Mouse (Mus musculus) CD4-positive, CD25-positive, alpha-beta regulatory T cell, adult 4 months (primary cell): ENCODE results near the gene Cd8b1. TPM values are rescaled to one million over a fixed set of nuclear protein-coding genes. Genes with fewer than 3 reads are reported as not detected.
"Not testable (repeated sequence)": the region's sequence is repeated elsewhere in the genome, so short reads cannot be mapped to it uniquely, and the experiment has no call there.

ENCODE experiments used
- ATAC-seq: one replicate; pipeline ENCODE4 v1.8.0; 2017
- polyA plus RNA-seq, 2 experiments: library from polyadenylated mRNA; unstranded; fragments of 100-300 nt; shearing (Covaris generic); gene quantifications; one replicate each; pipeline ENCODE4 v1.2.1; 2017

Cd8b1 gene
- 10 to 100 TPM; 18.6 to 19.3 TPM for polyA plus RNA-seq

DNA sequence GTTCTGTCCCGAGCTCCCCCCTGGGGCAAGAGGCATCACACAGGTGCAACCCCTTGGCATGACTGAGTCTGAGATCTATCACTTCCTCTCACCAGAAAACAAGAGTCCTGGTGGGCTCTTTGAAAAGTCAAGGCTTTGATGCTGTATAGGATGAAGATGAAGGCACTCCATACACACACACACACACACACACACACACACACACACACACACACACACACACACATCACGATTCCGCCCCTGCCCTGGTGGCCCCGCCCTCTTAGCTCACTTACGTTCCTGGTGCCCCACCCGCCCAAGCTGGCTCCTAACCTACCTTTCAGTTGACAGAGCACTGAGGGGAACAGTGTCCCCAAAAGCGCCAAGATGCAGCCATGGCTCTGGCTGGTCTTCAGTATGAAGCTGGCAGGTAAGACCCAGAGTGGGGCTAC, at the start of gene Cd8b1:
TSS of gene Cd8b1 (plus strand) at position 298 of the 431 bp plus-strand sequence.
- peak; percentile 74 for ATAC-seq

DNA sequence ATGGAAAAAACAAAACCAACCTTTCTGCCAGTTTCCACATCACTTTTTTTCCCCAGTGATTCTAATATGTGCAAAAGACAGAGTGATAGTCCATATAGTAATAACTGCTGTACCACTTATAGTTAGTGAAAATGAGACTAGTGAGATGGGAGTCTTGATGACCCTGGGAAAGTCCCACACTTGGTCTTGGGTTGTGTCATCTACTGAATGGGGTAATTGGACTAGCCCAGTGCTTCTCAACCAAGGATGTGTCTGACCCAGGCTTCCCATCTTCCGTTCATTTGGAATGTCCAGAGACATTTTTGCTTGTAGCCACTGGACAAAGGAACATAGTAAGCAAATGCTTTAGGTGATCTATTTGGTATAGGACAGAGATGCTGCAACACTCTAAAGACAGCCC, 48.9 kb upstream of the Cd8b1 start:
- ATAC-seq, result no peak

DNA sequence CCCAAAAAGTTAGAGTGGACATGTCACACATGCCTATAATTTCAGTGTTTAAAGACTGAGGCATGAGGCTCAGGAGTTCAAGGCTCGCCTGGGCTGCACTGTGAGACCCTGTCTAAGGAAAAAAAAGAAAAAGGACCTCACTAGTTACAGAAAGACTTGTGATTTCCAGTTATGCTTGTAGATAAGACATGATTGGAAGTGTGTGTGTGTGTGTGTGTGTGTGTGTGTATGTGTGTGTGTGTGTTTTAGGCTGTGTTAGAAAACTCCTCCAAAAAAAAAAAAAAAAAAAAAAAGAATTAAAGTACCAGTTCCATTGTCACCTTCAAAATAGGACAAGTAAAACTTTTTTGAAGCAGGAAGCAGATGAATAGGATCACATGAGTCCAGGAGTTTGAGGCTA, 48.0 kb upstream of the Cd8b1 start:
- no peak for ATAC-seq

DNA sequence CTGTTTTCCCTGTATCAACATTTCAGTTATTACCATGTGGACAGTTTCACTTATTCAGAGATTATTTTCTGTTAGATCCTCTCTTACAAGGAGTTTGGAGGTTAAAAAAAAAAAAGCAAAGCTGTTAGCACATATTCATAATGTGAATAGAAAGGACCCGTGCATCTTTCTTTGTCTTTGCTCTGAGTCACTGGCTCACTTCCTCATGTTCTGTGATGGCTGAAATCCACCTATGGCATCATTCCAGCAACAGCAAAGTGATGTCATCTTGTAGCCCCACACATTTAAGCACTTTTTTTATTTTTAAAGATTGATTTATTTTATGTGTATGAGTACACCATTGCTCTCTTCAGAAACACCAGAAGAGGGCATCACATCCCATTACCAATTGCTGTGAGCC, 43.2 kb upstream of the Cd8b1 start:
- no peak for ATAC-seq

DNA sequence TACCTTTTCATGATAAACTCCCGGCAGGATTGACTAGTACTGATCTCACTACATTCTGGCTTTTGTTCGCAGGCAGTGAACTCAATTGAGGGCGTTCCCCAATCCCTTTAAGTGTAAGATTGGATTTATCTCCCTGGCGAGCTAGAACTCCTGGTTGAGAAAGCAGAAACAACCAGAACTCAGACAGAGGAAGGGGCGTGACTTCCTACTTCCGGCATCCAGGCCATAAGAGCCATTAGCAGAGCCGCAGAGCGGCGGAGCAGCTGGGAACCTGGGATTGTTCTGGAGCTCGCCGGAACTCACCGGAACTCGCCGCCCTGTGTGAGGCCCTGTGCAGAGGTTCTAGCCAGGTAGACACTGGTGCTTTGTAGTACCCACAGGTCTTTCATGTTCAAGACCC, 29.1 kb upstream of the Cd8b1 start:
- no peak for ATAC-seq

DNA sequence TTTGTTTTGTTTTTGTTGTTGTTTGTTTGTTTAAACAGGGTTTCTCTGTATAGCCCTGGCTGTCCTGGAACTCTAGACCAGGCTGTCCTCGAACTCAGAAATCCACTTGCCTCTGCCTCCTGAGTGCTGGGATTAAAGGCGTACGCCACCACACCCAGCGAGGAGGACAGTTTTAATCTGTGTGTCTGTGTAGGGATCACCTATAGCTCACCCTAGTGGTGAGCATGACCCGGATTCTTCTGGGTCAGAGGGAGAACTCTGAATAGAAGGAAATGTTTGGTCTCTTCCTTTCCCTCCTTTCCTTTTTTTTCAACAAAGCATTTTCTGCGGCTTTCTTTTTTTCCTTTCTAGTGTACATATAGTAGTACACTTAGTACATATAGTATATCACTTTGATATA, 27.3 kb upstream of the Cd8b1 start:
- ATAC-seq, result no peak

DNA sequence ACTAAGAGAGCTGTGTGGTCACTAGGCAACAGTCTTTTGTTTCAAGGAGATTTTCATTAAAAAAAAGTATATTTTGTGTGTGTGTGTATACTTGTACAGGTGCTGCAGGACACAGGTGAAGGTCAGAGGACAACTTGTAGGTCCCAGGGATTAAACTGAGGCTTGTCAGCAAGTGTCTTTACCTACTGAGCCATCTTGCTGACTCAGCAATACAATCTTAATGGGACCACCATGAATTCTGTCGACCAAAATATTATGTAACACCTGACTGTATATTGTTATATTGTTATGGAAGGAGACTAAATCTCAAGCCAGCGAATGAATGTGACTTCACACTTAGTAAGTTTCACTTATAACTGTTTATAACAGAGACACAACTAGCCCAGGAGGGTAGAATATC, 24.5 kb upstream of the Cd8b1 start:
- ATAC-seq, result no peak

DNA sequence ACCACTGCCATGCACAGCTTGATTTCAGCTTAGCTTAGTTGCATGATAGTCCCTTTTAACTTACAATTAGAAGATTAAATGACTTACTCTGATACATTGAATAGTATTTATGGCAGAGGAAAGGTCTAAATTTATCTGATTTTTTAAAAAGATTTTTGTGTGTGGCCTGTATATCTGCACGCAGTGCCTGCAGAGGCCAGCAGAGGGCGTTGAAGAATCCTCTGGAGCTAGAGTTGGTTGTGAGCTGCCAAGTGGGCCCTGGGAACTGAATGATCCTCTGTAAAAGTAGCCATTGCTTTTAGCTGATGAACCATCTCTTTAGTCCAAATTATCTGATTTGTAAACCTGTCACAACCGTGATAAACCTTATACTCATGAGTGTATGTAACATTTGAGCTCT, 23.8 kb upstream of the Cd8b1 start:
- ATAC-seq, result peak; percentile 68

DNA sequence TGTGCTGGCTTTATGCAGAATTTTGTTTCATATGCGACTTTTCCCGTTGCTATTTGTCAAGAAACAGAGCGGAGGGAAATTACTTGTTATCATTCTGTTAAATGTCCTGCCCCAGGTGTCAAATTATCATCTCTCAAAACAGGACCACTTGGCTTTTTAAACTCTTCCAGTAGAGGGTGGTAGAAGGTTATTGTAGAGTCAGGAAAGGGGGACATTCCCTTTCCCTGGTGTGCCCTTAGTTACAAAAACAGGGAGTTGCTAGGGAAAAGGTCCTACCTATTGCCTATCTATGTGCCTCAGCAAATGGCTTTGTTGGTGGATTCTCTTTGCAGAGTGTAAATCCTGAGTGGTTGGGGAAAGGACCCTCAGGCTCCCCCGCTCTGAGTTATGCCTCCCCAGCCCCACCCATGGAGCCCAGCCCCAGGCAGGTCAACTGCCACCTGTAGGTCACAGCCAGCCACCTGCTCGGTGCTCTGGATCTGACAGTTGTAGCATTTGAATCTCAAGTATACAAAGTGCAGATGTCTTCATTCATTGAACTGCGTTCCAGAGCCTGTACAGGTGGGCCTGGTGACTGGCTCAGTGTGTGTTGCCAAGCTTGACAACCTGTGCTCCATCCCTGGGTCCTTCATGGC, 20.4 kb upstream of the Cd8b1 start:
- ATAC-seq, result no peak

DNA sequence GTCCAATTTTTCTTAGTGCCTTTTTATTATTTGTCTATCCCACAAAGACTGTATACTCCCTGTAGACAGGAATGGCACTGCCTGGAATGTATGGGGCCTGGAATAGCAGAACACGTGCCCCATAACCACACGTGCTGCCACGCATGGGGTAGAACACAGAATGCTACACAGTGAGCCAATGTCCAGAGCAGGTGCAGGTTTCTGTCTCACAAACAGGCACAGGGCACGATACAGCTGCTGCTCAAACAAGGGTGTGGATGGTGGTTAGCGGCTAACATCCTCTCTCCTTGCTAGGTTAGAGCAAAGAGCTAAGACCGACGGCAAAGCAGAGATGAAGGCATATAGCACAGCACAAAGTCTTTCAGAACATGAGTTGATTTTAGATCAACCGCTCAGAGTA, 15.1 kb upstream of the Cd8b1 start:
- ATAC-seq, result no peak

DNA sequence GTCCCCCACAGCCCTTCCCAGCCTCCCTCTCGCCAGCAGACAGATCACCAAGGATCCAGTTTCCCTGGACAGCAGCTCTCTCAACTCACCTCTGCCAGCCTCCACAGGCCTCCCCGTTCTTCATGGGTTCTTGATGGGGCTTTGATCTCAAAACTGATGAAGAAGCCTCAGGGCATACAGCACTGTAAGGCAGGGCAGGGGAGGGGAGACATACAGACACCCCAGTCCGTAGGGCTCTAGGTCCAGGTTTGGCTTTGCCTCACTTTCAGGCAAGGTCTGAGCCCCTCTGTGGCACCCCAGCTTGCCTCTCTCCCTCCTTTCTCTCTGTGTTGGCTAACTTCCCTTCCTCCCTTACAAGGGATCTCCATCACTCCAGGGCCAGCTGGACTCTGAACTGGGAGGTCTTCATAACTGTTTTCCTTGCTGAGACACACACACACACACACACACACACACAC, 733 bp upstream of the Cd8b1 start, which contains the start of gene Smyd1:
TSS of gene Smyd1 (minus strand) at position 408 of the 458 bp plus-strand sequence.
- no peak for ATAC-seq

DNA sequence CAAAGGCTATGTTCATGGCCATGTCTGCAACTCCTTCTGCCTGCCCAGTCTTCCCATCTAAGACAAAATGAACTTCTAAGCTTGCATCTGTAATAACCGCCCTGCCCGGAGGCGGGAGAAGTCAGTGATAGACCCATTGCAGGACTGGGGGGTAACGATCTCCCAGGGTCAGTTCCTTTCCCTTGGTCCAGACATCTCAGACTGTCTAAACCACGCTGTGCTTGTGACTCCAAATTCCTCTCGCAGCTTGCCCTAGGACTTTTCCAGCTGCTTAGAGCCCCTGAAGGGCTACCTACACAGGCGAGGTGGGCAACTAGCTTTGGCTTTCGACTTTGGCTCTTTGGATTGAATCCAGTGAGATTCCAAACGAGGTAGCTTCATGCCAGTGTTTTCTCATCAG, 2.2 kb downstream of the Cd8b1 start:
- ATAC-seq, result no peak

DNA sequence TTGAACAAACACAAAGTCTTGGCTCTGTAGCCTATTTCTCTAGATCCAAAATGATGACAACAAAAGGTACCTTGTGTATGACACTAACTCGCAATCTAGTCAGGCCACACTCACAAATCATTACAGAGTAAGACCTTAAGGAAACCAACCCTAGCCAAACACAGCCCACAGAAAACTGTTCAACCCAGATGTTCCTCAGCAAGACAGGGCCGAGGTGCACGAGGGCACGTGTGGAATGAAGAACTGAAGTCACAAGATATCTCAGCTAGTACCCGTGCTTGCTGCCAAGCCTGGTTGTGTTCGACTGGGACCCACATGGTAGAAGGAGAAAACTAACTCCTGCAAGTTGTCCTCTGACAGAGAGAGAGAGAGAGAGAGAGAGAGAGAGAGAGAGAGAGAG, 7.3 kb downstream of the Cd8b1 start:
- ATAC-seq, result no peak

DNA sequence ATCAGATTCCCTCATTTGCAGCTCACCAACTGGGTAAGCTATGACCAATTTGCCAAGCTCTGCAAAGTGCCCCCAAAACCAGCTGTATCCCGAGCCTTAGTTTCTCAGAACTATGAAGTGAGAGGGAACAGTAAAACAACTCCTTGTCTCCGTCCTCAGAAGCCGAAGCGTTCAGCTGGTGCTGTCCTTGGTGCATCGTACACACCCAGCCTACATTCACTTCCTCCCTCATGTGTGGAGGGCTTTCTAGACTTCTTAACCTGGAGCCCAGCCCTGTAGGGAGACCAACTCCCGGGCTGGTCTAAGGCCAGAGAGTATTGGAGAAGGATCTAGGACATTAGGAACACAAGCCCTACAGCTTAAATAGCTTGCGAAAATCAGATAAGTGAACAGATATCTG, 7.9 kb downstream of the Cd8b1 start:
- no peak for ATAC-seq

DNA sequence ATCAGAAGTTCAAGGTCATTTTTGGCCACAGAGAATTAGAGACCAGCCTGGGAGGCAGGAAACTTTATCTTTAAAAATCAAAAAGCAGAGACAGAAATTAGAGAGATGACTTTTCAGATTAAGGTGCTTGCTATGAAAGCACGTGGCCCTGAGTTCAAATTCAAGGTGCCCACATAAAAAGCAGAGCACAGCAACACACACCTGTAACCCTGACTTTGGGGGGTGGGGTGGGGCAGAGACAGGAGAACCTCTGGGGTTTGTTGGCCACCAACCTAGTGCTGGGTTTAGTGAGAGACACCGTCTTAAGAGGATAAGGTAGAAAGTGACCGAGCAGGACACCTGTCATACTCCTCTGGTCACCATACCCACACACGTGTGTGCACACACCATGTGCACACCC, 8.9 kb downstream of the Cd8b1 start:
- not testable (repeated sequence) for ATAC-seq

DNA sequence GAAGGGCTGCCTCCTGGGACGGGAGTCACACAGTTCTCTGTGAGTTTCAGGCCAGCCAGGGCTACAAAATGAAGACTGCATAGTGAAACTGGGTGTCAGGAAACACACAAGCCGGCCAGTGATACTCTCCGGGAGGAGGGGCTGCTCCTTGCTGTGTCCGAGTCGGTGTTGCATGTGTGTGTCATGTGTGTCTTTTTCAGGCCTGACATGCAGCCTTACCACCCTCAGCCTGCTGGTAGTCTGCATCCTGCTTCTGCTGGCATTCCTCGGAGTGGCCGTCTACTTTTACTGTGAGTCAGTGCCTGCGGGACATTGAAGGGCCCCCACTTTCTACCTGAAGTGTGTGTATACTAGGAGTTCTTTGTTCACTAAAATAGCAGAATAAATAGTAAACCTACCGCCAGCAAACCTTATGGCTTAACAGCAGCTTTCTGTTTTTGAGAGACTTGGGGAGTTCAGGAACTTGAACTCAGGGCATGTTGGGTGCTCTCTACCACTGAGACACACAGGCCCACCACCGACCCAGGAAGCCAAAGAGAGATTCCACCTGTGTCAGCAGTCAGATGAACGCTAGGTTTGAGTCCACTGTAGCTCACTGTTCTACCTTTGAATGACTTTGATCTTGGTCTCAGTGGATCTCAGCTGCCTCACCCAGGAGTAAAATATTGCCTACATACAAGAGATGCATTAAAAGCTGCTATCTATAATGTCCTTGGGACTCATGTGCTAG, 9.8 kb downstream of the Cd8b1 start:
- ATAC-seq, result no peak

DNA sequence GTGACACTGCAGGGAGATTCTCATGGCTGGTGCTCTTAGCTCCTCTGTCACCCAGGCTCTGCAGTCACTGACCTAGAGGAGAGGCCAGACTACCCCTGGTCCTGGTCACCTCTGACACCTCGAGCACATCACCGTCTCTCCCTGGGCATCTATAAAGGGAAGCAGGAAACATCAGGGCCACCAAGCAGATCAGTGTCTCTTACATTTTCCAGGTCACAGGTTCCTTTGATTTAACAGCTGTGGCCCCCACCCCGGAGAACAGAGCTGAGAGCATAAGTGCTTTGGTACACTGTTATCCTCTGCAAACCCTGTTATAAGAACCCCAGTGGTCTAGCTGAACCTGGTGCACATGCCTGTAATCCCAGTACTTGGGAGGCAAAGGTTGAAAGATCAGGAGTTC, 10.4 kb downstream of the Cd8b1 start:
- ATAC-seq, result no peak

DNA sequence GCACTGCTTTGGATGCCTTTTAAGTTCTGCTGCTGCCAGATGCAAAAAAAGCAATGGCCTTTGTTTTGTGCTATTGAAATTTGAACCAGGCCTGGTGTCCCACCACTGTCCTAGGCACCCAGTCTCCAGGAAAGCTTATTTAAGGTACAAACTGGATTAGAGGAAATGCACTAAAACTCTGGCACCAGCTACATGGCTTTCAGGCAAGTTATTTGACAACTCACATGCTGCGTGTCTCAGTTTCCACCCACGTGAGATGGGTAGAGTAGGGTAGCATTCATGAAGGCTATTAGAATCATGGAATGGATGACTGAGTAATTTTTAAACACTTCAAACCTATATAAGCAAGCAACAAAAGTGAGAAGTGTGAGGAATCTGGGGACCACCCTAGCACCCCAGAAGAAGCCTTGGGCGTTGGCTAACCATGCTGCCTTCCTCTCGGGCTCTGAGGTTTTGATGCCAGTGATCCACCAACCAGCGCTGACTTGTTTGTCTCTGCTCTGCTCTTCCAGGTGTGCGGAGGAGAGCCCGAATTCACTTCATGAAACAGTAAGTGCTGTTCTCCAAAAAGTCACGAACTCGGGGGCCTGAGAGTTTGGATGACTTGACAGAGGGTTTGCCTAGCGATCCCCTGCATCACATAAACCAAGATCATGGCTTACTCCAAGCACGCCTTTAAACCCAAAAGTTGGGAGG, 11.1 kb downstream of the Cd8b1 start:
- ATAC-seq, result no peak

DNA sequence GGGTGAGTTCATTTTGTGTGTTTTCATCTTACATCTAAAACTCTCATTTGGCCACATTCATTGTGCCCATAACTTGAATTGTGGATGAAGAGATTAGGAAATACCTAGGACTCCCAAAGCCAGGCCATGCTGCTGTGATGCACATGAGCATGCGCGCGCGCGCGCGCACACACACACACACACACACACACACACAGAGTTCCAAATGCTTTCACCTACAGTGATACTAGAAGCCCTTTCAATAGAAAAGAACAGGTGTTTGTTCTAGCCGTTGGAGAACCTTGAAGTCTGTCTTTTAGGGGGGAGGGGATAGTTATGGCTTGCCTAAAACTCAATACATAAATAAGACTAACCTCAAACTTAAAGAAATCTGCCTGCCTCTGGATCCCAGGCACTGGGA, 15.1 kb downstream of the Cd8b1 start:
- no peak for ATAC-seq

DNA sequence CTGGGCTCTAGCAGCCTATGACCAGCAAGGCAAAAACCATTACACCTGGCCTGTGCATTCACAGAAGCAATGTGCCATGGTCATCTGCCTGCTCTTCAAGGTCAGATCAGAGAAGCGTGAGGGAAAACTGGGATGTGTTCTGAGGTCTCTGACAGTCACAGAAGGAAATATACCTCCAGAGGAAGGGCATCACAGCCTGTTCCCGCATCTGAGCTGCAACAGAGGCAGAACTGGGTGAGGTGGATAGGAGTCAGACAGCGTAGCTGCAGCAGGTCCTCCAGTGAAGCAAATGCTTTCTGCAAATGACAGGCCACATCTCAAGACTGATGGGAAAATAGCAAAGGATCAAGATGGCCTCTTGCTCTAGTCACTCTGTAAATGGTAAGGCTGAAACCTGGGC, 16.4 kb downstream of the Cd8b1 start:
- no peak for ATAC-seq

DNA sequence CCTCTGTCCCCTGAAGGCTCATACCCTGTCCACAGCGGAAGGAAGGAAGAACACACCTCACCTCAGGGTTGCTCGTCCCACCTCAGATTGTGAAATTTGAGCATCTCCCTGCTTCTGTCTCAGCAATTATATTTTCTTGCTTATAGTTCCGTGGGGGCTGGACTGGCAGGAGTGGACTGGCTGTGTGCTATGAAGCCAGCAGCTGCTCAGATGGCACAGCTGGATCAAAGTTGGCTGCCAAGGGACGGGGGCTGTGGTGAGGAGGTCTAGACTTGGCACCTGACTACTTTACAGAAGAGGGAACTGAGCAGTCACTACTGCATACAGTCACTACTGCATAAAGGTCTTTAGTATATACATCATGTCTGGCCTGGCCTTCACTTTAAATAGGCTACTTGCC, 16.8 kb downstream of the Cd8b1 start:
- ATAC-seq, result no peak

DNA sequence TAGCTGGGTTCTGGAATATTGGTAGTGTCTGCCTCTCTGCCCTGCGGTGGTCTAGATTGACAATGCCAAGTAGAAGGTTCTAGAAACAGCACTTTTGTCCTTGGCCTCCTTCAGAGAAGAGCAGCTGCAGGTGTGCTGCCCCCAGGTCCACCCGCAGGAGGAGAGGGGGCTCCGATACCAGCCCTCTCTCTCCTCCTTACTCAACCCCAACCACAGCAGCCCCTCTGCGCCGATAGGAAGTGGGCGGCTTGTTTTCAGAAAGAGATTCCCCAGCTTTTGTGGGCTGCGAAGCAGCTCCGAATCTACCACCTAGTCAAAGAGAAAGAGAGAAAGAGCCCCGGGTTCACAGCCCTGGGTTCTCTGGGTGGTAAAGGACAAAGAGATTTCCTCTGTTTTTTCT, 18.6 kb downstream of the Cd8b1 start:
- no peak for ATAC-seq

DNA sequence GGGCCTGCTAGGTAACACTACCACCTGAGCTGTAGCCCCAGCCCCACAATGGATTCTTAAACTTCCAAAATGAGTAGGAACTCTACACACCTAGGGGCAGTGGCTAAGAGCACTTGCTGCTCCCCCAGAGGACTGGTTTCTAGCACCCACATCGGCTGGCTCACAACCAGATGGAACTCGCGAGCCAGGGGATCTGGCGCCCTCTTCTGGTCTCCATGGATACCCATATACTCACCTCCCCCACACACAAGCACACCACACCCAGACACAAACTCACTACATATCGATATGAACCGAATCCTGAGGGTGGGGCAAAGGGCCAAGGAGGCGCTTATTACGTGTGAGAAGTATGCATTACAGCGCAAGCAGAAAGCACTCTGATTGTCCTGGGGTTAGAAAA, 25.4 kb downstream of the Cd8b1 start:
- no peak for ATAC-seq

DNA sequence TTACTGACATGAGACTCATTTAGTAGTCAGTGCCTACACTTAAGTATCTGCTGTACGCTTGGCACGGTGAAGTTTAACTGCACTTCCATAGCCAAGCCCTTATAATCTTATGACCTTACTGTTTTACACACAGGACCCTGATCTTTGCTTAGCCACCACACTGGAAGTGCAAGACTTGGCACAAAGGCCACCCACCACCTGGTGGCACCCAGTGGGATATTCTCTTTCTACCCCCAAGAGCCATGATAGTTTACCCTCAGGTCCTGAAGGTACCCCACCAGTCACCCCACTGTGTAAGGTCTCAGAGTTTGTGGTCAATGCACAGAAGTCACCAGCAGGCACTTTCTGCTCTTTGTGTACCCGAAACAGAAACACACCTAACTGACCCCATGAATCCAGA, 28.6 kb downstream of the Cd8b1 start:
- no peak for ATAC-seq
